Mouse (Mus musculus) myocyte (in vitro differentiated cells): Measurements from ENCODE around the gene Rnf11. TPM values are rescaled to one million over a fixed set of nuclear protein-coding genes. Genes with fewer than 3 reads are reported as not detected.

Source experiments
- H3K27me3 ChIP-seq: one replicate; pipeline ENCODE4 v1.6.1; 2011; ENCODE audit not compliant: control insufficient read depth, insufficient read depth, insufficient read length
- H3K36me3 ChIP-seq: one replicate; pipeline ENCODE4 v1.6.1; 2011; ENCODE audit not compliant: control insufficient read depth, insufficient read depth
- H3K4me2 ChIP-seq: one replicate; pipeline ENCODE4 v1.6.1; 2011; ENCODE audit warnings: low read depth, control low read depth
- H3K4me3 ChIP-seq: one replicate; pipeline ENCODE4 v1.5.1; 2011; ENCODE audit warnings: mild to moderate bottlenecking, control low read depth, moderate library complexity
- H3K79me2 ChIP-seq: one replicate; pipeline ENCODE4 v1.6.1; 2011; ENCODE audit not compliant: control insufficient read depth, insufficient read depth
- H3ac ChIP-seq: one replicate; pipeline ENCODE4 v1.6.1; 2011; ENCODE audit not compliant: control insufficient read depth, insufficient read length
- CEBPB ChIP-seq: IDR thresholded peaks from 2 replicates; pipeline ENCODE4 v1.6.1; 2011; ENCODE audit warnings: mild to moderate bottlenecking, moderate library complexity; ENCODE audit not compliant: poor library complexity, insufficient read depth, severe bottlenecking
- E2F4 ChIP-seq: IDR thresholded peaks from one replicate; pipeline ENCODE4 v1.6.1; 2011; ENCODE audit warnings: mild to moderate bottlenecking, control low read depth, moderate library complexity; ENCODE audit not compliant: insufficient read depth
- MAX ChIP-seq: IDR thresholded peaks from one replicate; pipeline ENCODE4 v1.6.1; 2011; ENCODE audit warnings: low read depth, mild to moderate bottlenecking, control low read depth
- MYOD1 ChIP-seq, 3 experiments: IDR thresholded peaks; one replicate each; pipeline ENCODE4 v1.6.1; 2011; ENCODE audit warnings: control low read depth in 2 of 3, low read depth in 2 of 3, mild to moderate bottlenecking in 2 of 3, moderate library complexity in 1 of 3; ENCODE audit not compliant: insufficient read length in 2 of 3, control insufficient read depth in 1 of 3
- MYOG ChIP-seq, 3 experiments: IDR thresholded peaks; one replicate each; pipeline ENCODE4 v1.6.1; 2011; ENCODE audit warnings: control low read depth in 2 of 3, low read depth in 2 of 3, mild to moderate bottlenecking in 2 of 3; ENCODE audit not compliant: insufficient read length in 2 of 3, control insufficient read depth in 1 of 3, insufficient read depth in 1 of 3
- POLR2A ChIP-seq: IDR thresholded peaks from one replicate; pipeline ENCODE4 v1.6.1; 2011; ENCODE audit warnings: low read depth, mild to moderate bottlenecking, control low read depth, moderate library complexity; ENCODE audit not compliant: insufficient read length
- POLR2AphosphoS2 ChIP-seq: IDR thresholded peaks from one replicate; pipeline ENCODE4 v1.6.1; 2011; ENCODE audit warnings: low read depth, control low read depth; ENCODE audit not compliant: insufficient read length
- REST ChIP-seq: IDR thresholded peaks from one replicate; pipeline ENCODE4 v1.6.1; 2011; ENCODE audit warnings: mild to moderate bottlenecking, control low read depth, moderate library complexity; ENCODE audit not compliant: insufficient read depth, insufficient read length
- SRF ChIP-seq: IDR thresholded peaks from one replicate; pipeline ENCODE4 v1.6.1; 2011; ENCODE audit warnings: low read depth; ENCODE audit not compliant: control insufficient read depth, insufficient read length
- TCF12 ChIP-seq: IDR thresholded peaks from one replicate; pipeline ENCODE4 v1.6.1; 2011; ENCODE audit warnings: mild to moderate bottlenecking, control low read depth; ENCODE audit not compliant: poor library complexity, insufficient read depth, severe bottlenecking
- TCF3 ChIP-seq: IDR thresholded peaks from one replicate; pipeline ENCODE4 v1.6.1; 2011; ENCODE audit warnings: low read depth, control low read depth; ENCODE audit not compliant: insufficient read length
- USF1 ChIP-seq: IDR thresholded peaks from one replicate; pipeline ENCODE4 v1.6.1; 2011; ENCODE audit warnings: low read depth, mild to moderate bottlenecking, control low read depth, moderate library complexity
- polyA plus RNA-seq: library from polyadenylated mRNA; unstranded; fragments of >200 nt; fragmentation: generic; extraction: Trizol; gene quantifications from one replicate; pipeline ENCODE4 v1.2.1, GENCODE M21; 2012; ENCODE audit warnings: missing spikeins

Gene Rnf11
- 127 TPM for polyA plus RNA-seq

DNA sequence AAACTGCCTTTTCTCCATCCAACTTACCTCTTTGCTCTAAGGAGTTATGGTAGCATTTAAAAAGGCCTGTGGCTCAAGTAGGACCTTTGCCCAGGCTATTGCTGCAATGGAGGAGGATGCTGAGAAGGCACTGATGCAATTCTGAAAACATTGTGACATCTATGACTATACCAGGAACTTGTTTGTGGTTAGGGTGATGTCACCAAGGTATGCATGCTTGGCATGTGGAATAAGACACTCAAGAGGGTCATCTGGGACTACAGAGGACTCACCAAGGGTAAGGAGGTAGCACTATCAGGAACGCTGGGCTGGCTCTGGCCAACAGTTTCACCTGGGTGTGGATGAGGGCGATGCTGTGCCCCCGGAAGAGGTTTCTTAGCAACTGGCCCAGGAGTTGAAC, at the start of gene Rnf11:
Gene Rnf11, minus strand, starts transcription at position 108 of the 400 bp plus-strand sequence.
- H3ac ChIP-seq: no peak within 1 kb of the TSS
- no peaks in the 10 kb centered on the region for H3K79me2 ChIP-seq
- TF ChIP-seq POLR2AphosphoS2 (no peak), CEBPB (peak; percentile 95), MYOG (IDR thresholded peaks at IDR 0.05; ENCODE audit: control insufficient read depth in 1 of 3, insufficient read depth in 1 of 3, insufficient read length in 2 of 3, low read depth in 2 of 3) (peak in 1 of 3 experiments; percentile 4)
- no peak within 1 kb of the TSS for H3K4me3 ChIP-seq
- H3K36me3 ChIP-seq: no peaks in the 10 kb centered on the region
- H3K4me2 ChIP-seq: peak within 1 kb of the TSS; percentile 37
- no peaks in the 10 kb centered on the region for H3K27me3 ChIP-seq

DNA sequence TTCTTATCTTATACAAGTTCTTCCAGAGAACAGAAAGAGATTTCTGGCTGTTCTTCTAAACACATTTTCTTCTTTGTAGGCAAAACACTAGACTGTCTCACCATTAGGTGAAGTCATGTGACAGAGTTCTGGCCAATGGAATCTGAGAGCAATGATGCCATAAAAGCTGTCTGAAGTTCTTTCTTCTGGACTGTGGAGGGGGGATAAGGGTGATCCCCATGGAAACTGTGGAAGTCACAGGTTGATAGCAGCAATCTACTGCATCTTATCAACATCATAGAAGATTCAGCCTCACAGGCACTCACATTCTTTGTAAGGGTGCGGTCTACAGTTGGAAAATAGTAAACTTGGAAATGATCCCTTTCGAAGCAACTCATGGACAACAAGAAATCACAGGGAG, 46.6 kb upstream of the Rnf11 start, which contains the start of gene 4930522H14Rik:
Gene 4930522H14Rik, minus strand, starts transcription at position 187 of the 400 bp plus-strand sequence.
- no peaks in the 10 kb centered on the region for H3K27me3 ChIP-seq
- H3K4me3 ChIP-seq: no peak within 1 kb of the TSS
- H3K36me3 ChIP-seq: no peaks in the 10 kb centered on the region
- H3ac ChIP-seq: no peak within 1 kb of the TSS
- no peaks in the 10 kb centered on the region for H3K79me2 ChIP-seq
- TF ChIP-seq MYOG (IDR thresholded peaks at IDR 0.05; ENCODE audit: control insufficient read depth in 1 of 3, insufficient read depth in 1 of 3, insufficient read length in 2 of 3, low read depth in 2 of 3) (no peak), POLR2A (no peak), SRF (no peak), MYOD1 (IDR thresholded peaks at IDR 0.05; ENCODE audit: control insufficient read depth in 1 of 3, insufficient read length in 2 of 3, low read depth in 2 of 3) (no peak), CEBPB (no peak), TCF12 (no peak), E2F4 (no peak), MAX (no peak), REST (no peak)
- no peak within 1 kb of the TSS for H3K4me2 ChIP-seq

DNA sequence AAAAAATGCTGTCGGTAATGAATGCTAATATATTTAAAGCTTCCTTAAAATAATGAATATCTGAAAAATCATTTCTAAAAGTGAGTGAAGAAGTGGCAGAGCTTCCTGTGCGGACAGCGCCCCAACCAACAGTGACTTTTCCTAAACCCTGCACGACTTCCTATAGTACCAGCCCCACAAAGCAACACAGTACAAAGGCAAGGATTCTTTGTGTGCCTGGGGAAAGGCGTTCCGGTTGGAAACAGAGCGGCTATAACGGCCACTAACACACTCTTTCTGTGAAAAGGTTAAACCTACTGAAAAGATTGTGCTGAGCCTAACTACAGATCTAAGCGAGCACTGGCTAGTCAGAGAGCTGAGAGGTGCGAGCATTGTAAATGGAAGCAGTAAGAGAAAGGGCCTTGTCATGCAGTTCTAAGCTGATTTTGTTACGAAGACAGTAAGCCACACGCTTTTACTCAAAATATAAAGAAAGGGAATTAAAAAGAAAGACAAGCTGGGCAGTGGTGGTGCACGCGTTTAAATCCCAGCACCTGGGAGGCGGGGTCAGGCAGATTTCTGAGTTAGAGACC, 45.8 kb upstream of the Rnf11 start:
- Histone ChIP-seq H3K27me3 (no peaks in the 10 kb centered on the region), H3K4me3 (no peak overlapping the region), H3K36me3 (no peaks in the 10 kb centered on the region), H3K4me2 (no peak overlapping the region), H3ac (no peak overlapping the region), H3K79me2 (no peaks in the 10 kb centered on the region)
- TF ChIP-seq POLR2A (no peak), MYOG (IDR thresholded peaks at IDR 0.05; ENCODE audit: control insufficient read depth in 1 of 3, insufficient read depth in 1 of 3, insufficient read length in 2 of 3, low read depth in 2 of 3) (no peak), USF1 (no peak), E2F4 (no peak), SRF (no peak), POLR2AphosphoS2 (no peak), MYOD1 (IDR thresholded peaks at IDR 0.05; ENCODE audit: control insufficient read depth in 1 of 3, insufficient read length in 2 of 3, low read depth in 2 of 3) (no peak), TCF3 (no peak), CEBPB (no peak), REST (no peak), TCF12 (no peak), MAX (no peak)

DNA sequence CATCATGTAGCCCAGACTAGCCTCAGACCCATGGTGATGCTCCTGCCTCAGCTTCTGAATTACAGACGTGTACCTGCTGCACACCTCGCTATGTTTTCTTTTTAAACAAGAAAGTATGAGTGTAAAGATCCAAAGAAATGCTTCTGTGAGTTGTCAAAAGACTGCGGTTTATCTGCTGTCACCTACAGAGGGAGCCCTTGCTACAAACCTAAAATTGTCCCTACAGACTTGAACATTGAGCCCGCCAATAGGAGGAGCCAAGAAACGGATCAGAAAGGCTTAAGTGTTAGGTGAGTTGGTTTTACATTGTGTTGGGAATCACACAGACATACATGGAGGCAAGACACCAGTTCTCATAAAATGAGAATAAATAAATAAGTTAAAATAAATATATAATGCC, 20.4 kb upstream of the Rnf11 start:
- Histone ChIP-seq H3ac (no peak overlapping the region), H3K27me3 (no peaks in the 10 kb centered on the region), H3K79me2 (no peaks in the 10 kb centered on the region), H3K4me2 (peak overlapping the region; percentile 42), H3K36me3 (no peaks in the 10 kb centered on the region), H3K4me3 (no peak overlapping the region)
- TF ChIP-seq POLR2AphosphoS2 (no peak), CEBPB (no peak), MYOG (IDR thresholded peaks at IDR 0.05; ENCODE audit: control insufficient read depth in 1 of 3, insufficient read depth in 1 of 3, insufficient read length in 2 of 3, low read depth in 2 of 3) (no peak), E2F4 (no peak), TCF12 (no peak), MYOD1 (IDR thresholded peaks at IDR 0.05; ENCODE audit: control insufficient read depth in 1 of 3, insufficient read length in 2 of 3, low read depth in 2 of 3) (no peak), SRF (no peak)

DNA sequence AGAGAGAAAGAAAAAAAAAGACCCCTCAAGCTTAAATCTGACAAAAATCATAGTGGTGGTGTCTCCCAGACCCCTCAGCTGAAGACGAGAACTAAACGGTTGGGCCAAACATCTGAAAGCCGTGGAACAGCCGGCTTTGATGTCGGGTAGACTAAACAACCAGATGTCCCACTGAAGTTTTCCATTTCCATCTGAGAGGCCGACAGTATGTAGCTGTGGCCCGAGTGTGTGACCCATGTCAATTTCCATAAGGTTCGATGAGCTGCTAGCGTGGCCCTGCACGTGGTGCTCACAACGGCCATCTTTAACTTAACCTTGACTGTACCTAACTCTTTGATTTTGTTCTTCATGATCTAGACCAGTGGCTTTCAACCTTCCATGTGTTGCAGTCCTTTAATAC, 13.9 kb upstream of the Rnf11 start:
- Histone ChIP-seq H3K4me3 (no peak overlapping the region), H3ac (no peak overlapping the region), H3K4me2 (no peak overlapping the region), H3K36me3 (no peaks in the 10 kb centered on the region), H3K27me3 (no peaks in the 10 kb centered on the region), H3K79me2 (no peaks in the 10 kb centered on the region)
- TF ChIP-seq POLR2A (no peak), MAX (no peak), TCF3 (no peak), SRF (no peak), TCF12 (no peak)
